Mouse (Mus musculus): ENCODE data around the gene Naip2. TPM values are rescaled to one million over a fixed set of nuclear protein-coding genes. Genes with fewer than 3 reads are reported as not detected.
A peak's percentile ranks its signal among the peaks of the same experiment; 100 is the strongest.
"Not testable (repeated sequence)": the region's sequence is repeated elsewhere in the genome, so short reads cannot be mapped to it uniquely, and the experiment has no call there.

Gene Naip2
- total RNA-seq (2015): 65.0 and 67.0 TPM in 2 replicates
- 88.7 and 94.5 TPM in 2 replicates for total RNA-seq (2017)

DNA sequence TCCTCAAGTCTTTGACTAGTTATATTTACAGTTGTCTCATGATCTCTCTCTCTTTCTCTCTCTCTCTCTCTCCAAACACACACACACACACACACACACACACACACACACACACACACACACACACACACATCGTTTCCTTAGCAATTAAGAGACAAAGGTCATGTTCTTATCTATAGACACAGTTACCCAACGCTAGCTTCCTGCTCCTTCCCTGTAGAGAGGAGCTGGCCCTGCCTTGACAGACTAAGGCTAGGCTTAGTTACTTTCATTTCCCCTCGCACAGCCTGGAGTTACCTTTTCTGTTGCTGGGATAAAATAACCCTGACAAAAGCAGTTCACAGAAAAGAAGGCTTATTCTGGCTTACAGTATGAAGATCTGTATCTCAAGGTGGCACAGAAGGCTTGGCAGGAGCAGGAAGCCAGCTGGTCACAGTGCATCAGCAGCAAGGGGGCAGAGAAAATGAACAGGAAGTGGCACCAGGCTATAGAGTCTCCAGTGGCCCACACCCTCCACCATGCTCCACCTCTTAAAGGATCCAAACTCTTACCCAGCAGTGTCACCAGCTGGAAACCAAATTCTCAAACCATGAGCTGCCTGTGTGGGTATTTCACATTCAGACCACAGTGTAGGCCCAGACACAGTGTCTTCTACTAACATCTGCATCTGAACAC lies at the start of gene Naip2:
TSS of gene Naip2 (minus strand) at position 434 of the 675 bp plus-strand sequence.
- ATAC-seq (ENCODE audit: poor library complexity, severe bottlenecking): peak; percentile 94

GRCm38 (mm10) chr13:100246896-100247519 lies 45.1 kb upstream of the Naip2 start:
- ATAC-seq (ENCODE audit: poor library complexity, severe bottlenecking): peak; percentile 97

GRCm38 (mm10) chr13:100246223-100246622 lies 44.3 kb upstream of the Naip2 start, which contains the start of gene Naip5:
Naip5 (minus strand) TSS chr13:100246323.
- ATAC-seq (ENCODE audit: poor library complexity, severe bottlenecking): not testable (repeated sequence)

- no peak for ATAC-seq (ENCODE audit: poor library complexity, severe bottlenecking)
Observed at GRCm38 (mm10) chr13:100243702-100244101, 41.8 kb upstream of the Naip2 start.

DNA sequence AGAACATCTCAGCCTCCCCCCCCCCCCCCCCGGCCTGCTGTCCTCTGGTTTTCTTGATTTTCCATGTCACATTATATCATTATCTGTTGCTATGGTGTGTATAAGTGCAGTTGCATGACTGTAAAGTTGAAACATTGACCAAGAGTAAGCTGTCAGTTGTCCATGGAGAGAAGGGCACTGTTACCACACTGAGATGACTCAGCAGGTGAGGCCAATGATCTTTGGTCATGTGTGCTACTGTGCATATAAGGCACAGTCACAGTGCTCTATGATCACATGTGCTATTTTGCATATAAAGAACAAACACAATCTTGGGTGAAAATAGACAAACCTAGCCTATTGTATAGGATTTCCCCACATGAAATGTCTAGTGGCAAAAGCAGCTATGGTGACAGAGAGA lies 11.8 kb upstream of the Naip2 start:
- peak; percentile 83 for ATAC-seq (ENCODE audit: poor library complexity, severe bottlenecking)

GRCm38 (mm10) chr13:100210540-100210939 lies 8.6 kb upstream of the Naip2 start:
- 0 out of 2 replicates have a peak, but pooled peaks have one; percentile 41 for ATAC-seq (ENCODE audit: poor library complexity, severe bottlenecking)

DNA sequence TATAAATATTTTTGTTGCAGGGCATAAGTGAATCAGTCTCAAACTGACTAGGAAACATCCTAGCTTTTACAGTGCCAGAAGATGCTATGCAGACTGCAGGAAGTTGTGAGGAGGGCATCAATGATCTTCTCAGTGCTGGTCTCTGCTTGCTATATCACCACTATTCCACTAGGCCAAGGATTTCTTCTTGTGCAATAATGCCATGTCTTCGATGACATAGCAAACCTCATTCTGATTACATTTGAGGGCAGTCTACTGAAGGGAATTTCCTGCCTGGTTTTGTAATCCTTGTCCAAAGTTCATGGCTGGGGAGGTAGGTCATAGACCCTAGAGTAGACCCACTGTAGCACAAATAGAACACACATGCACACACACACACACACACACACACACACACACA lies 1.4 kb upstream of the Naip2 start:
- peak; percentile 44 for ATAC-seq (ENCODE audit: poor library complexity, severe bottlenecking)

DNA sequence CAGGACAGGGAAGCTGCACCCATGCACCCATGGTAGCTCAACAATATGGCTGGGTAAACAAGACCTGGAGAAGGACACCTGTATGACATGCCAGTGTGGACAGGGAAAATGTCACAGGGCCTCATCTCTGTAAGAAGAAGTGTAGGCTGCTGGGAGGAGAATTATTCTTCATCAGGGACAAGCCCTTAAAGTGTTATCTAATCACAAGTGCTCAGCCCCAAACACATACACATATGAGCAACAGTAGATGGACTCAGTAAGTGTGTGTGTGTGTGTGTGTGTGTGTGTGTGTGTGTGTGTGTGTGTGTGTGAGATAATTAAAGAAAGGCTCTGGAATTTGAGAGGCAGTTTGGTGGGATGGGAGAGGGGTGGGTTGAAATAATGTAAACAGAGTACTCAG lies 1.1 kb downstream of the Naip2 start:
- ATAC-seq (ENCODE audit: poor library complexity, severe bottlenecking): no peak

DNA sequence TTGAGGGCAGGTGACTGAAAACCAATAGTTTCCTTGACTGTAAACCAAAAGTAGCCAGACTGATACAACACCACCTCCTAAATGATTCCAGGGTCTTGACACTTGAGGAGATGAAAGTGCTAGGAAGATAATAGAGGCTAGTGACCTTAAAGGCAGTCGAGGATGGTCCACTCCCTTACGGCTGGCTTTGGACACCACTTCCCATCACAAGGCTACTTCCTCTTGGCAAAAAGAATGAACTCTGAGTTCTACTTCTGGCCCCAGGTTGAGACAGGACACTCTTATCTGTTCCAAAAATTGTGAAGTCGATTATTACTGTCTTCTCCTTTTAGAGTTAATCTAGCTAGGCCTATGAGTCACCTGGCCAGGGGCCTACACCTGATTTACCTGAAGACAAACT lies 6.5 kb downstream of the Naip2 start:
- peak; percentile 63; the same call in 1 of the 2 replicates for ATAC-seq (ENCODE audit: poor library complexity, severe bottlenecking)

- peak; percentile 98 for ATAC-seq (ENCODE audit: poor library complexity, severe bottlenecking)
Observed at GRCm38 (mm10) chr13:100183111-100183510, 18.8 kb downstream of the Naip2 start.

- ATAC-seq (ENCODE audit: poor library complexity, severe bottlenecking): not testable (repeated sequence)
Observed at GRCm38 (mm10) chr13:100174360-100174759, 27.5 kb downstream of the Naip2 start.

GRCm38 (mm10) chr13:100166378-100166777 lies 35.5 kb downstream of the Naip2 start:
- ATAC-seq (ENCODE audit: poor library complexity, severe bottlenecking): not testable (repeated sequence)

DNA sequence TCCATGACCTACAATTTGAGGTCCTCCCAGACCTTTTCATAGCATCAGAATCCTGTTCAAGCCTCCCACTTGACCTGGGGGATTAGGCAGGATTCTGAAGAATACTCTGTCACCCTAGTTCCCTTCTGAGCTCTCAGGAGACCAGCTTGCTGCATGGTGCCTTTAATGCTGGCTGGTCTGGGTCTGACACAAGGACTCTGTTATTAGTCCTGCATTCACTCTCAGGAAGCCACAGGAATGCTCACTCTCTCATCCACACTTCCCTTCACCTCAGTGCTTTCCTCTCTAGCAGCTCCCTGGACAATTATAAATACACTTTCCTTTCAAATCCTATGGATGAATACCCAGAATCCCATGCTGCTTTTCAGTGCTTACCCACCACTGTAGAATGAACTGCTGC lies 39.4 kb downstream of the Naip2 start:
- not testable (repeated sequence) for ATAC-seq (ENCODE audit: poor library complexity, severe bottlenecking)

- not testable (repeated sequence) for ATAC-seq (ENCODE audit: poor library complexity, severe bottlenecking)
Observed at GRCm38 (mm10) chr13:100161171-100161870, 40.6 kb downstream of the Naip2 start.

GRCm38 (mm10) chr13:100156624-100157023 lies 45.3 kb downstream of the Naip2 start:
- ATAC-seq (ENCODE audit: poor library complexity, severe bottlenecking): peak; percentile 64

GRCm38 (mm10) chr13:100152659-100153058 lies 49.2 kb downstream of the Naip2 start:
- peak; percentile 96 for ATAC-seq (ENCODE audit: poor library complexity, severe bottlenecking)

- peak; percentile 89 for ATAC-seq (ENCODE audit: poor library complexity, severe bottlenecking)
Observed at GRCm38 (mm10) chr13:100141646-100142314, 60.1 kb downstream of the Naip2 start.

- no peak for ATAC-seq (ENCODE audit: poor library complexity, severe bottlenecking)
Observed at GRCm38 (mm10) chr13:100125258-100125643, 76.6 kb downstream of the Naip2 start.

- peak; percentile 100 for ATAC-seq (ENCODE audit: poor library complexity, severe bottlenecking)
Observed at GRCm38 (mm10) chr13:100124423-100125257, 77.3 kb downstream of the Naip2 start, which contains the start of gene Smn1. Smn1 (plus strand) TSS chr13:100124852.

- no peak for ATAC-seq (ENCODE audit: poor library complexity, severe bottlenecking)
Observed at GRCm38 (mm10) chr13:100123970-100124369, 77.9 kb downstream of the Naip2 start.
